Mouse (Mus musculus) embryonic facial prominence, embryonic 12.5 days (tissue): ENCODE data around the gene Lhpp. TPM values are rescaled to one million over a fixed set of nuclear protein-coding genes. Genes with fewer than 3 reads are reported as not detected.

Source experiments
- ATAC-seq: fragments of 200-750 bp; cut with Nextera tagmentation; 2 replicates; pipeline ENCODE4 v1.8.0; 2017; ENCODE audit not compliant: insufficient number of reproducible peaks, insufficient read depth, low FRiP score, low TSS enrichment
- H3K27ac ChIP-seq: fragments of 300-500 bp; sonication (generic); 2 replicates; pipeline ENCODE4 v1.5.1; 2016; ENCODE audit warnings: mild to moderate bottlenecking
- H3K27me3 ChIP-seq: fragments of 300-500 bp; sonication (generic); 2 replicates; pipeline ENCODE4 v1.6.1; 2016; ENCODE audit warnings: mild to moderate bottlenecking, moderate library complexity
- H3K36me3 ChIP-seq: fragments of 300-500 bp; sonication (generic); 2 replicates; pipeline ENCODE4 v1.6.1; 2016; ENCODE audit warnings: mild to moderate bottlenecking
- H3K4me1 ChIP-seq: fragments of 300-500 bp; sonication (generic); 2 replicates; pipeline ENCODE4 v1.6.1; 2016
- H3K4me2 ChIP-seq: fragments of 300-500 bp; sonication (generic); replicated peaks from 2 replicates; pipeline ENCODE4 v1.6.1; 2016; ENCODE audit warnings: mild to moderate bottlenecking, moderate library complexity
- H3K4me3 ChIP-seq: fragments of 300-500 bp; sonication (generic); 2 replicates; pipeline ENCODE4 v1.5.1; 2016; ENCODE audit warnings: mild to moderate bottlenecking
- H3K9ac ChIP-seq: fragments of 300-500 bp; sonication (generic); 2 replicates; pipeline ENCODE4 v1.6.1; 2016; ENCODE audit warnings: mild to moderate bottlenecking, moderate library complexity
- H3K9me3 ChIP-seq: fragments of 300-500 bp; sonication (generic); 2 replicates; pipeline ENCODE4 v1.6.1; 2016; ENCODE audit warnings: mild to moderate bottlenecking, moderate library complexity
- WGBS: fragments of 180-500 bp; shearing (Covaris S2); methylation state at CpG from one replicate; pipeline ENCODE4 v1.1.7; 2016; 5-methylcytosine and 5-hydroxymethylcytosine counted together
- polyA plus RNA-seq: library from polyadenylated mRNA; unstranded; fragments of >200 nt; fragmentation: Nextera tagmentation; extraction: Ambion mirVana; gene quantifications from 2 replicates; pipeline ENCODE4 v1.2.1, GENCODE M21; 2016

Gene Lhpp
- polyA plus RNA-seq, 1 experiment from 2014 or later, result 17.8 TPM

GRCm38 (mm10) chr7:132734222-132734621 is 123.8 kb downstream of the Lhpp start:
- Histone ChIP-seq H3K9me3 (no peaks in the 10 kb centered on the region), H3K27me3 (no peaks in the 10 kb centered on the region), H3K36me3 (no peaks in the 10 kb centered on the region), H3K4me2 (no peak overlapping the region), H3K9ac (no peak overlapping the region), H3K4me3 (no peak overlapping the region), H3K27ac (no peak overlapping the region), H3K4me1 (peaks cover 17% of the 10 kb centered on the region)
- no peak for ATAC-seq
- 85% methylated on average over 9 of the region's 9 CpGs for WGBS

- ATAC-seq, result no peak
- peak overlapping the region; percentile 72; the same call in 1 of the 2 replicates for H3K27ac ChIP-seq
Observed at GRCm38 (mm10) chr7:132735145-132735544, 124.7 kb downstream of the Lhpp start.

GRCm38 (mm10) chr7:132736099-132736862 is 125.8 kb downstream of the Lhpp start:
- Histone ChIP-seq H3K4me2 (no peak overlapping the region), H3K9ac (no peak overlapping the region), H3K27me3 (no peaks in the 10 kb centered on the region), H3K27ac (peak overlapping the region; percentile 72), H3K4me1 (peaks cover 17% of the 10 kb centered on the region), H3K36me3 (0 out of 2 replicates have a peak, but pooled peaks cover 3% of the 10 kb centered on the region), H3K9me3 (no peaks in the 10 kb centered on the region), H3K4me3 (no peak overlapping the region)
- 58% methylated on average over 17 of the region's 17 CpGs for WGBS
- ATAC-seq, result no peak

More at GRCm38 (mm10) chr7:132735145-132735544, 124.7 kb downstream of the Lhpp start:
- Histone ChIP-seq H3K4me1 (peaks cover 17% of the 10 kb centered on the region), H3K27me3 (no peaks in the 10 kb centered on the region), H3K9me3 (no peaks in the 10 kb centered on the region), H3K36me3 (no peaks in the 10 kb centered on the region), H3K4me3 (no peak overlapping the region), H3K4me2 (no peak overlapping the region), H3K9ac (no peak overlapping the region)
- 35% methylated on average over 5 of the region's 5 CpGs for WGBS

GRCm38 (mm10) chr7:132738844-132739243 is 128.4 kb downstream of the Lhpp start:
- Histone ChIP-seq H3K9ac (no peak overlapping the region), H3K36me3 (0 out of 2 replicates have a peak, but pooled peaks cover 5% of the 10 kb centered on the region), H3K27ac (no peak overlapping the region), H3K27me3 (no peaks in the 10 kb centered on the region), H3K4me1 (peaks cover 17% of the 10 kb centered on the region), H3K4me3 (no peak overlapping the region), H3K9me3 (no peaks in the 10 kb centered on the region), H3K4me2 (no peak overlapping the region)
- no peak for ATAC-seq
- WGBS, result 93% methylated on average over 6 of the region's 6 CpGs

- peaks cover 17% of the 10 kb centered on the region for H3K4me1 ChIP-seq
- H3K27ac ChIP-seq, result no peak overlapping the region
- H3K4me2 ChIP-seq, result no peak overlapping the region
- H3K9me3 ChIP-seq, result no peaks in the 10 kb centered on the region
- H3K36me3 ChIP-seq, result 0 out of 2 replicates have a peak, but pooled peaks cover 5% of the 10 kb centered on the region
- H3K4me3 ChIP-seq, result no peak overlapping the region
- H3K27me3 ChIP-seq, result no peaks in the 10 kb centered on the region
- 92% methylated on average over 6 of the region's 6 CpGs for WGBS
- ATAC-seq, result no peak
- H3K9ac ChIP-seq, result no peak overlapping the region
Observed at GRCm38 (mm10) chr7:132739829-132740228, 129.4 kb downstream of the Lhpp start.

- Histone ChIP-seq H3K36me3 (0 out of 2 replicates have a peak, but pooled peaks cover 5% of the 10 kb centered on the region), H3K9ac (no peak overlapping the region), H3K27ac (no peak overlapping the region), H3K4me1 (no peaks in the 10 kb centered on the region), H3K27me3 (no peaks in the 10 kb centered on the region), H3K4me3 (no peak overlapping the region), H3K9me3 (no peaks in the 10 kb centered on the region), H3K4me2 (no peak overlapping the region)
- WGBS, result 85% methylated on average over 5 of the region's 5 CpGs
- ATAC-seq, result no peak
Observed at GRCm38 (mm10) chr7:132742912-132743311, 132.5 kb downstream of the Lhpp start.

- Histone ChIP-seq H3K4me2 (no peak overlapping the region), H3K27me3 (no peaks in the 10 kb centered on the region), H3K27ac (no peak overlapping the region), H3K9me3 (no peaks in the 10 kb centered on the region), H3K4me1 (no peaks in the 10 kb centered on the region), H3K9ac (no peak overlapping the region), H3K4me3 (no peak overlapping the region), H3K36me3 (peaks cover 8% of the 10 kb centered on the region)
- WGBS, result 84% methylated on average over 6 of the region's 6 CpGs
- ATAC-seq, result no peak
Observed at GRCm38 (mm10) chr7:132747096-132747495, 136.7 kb downstream of the Lhpp start.

- Histone ChIP-seq H3K36me3 (peaks cover 8% of the 10 kb centered on the region), H3K4me1 (peaks cover 5% of the 10 kb centered on the region), H3K4me2 (no peak overlapping the region), H3K27me3 (no peaks in the 10 kb centered on the region), H3K9me3 (no peaks in the 10 kb centered on the region), H3K4me3 (no peak overlapping the region), H3K9ac (no peak overlapping the region), H3K27ac (no peak overlapping the region)
- 78% methylated on average over 3 of the region's 3 CpGs for WGBS
- no peak for ATAC-seq
Observed at GRCm38 (mm10) chr7:132748076-132748769, 137.8 kb downstream of the Lhpp start.

GRCm38 (mm10) chr7:132749504-132749903 is 139.1 kb downstream of the Lhpp start:
- H3K9me3 ChIP-seq, result no peaks in the 10 kb centered on the region
- peaks cover 18% of the 10 kb centered on the region for H3K4me1 ChIP-seq
- no peak overlapping the region for H3K4me2 ChIP-seq
- H3K36me3 ChIP-seq, result peaks cover 8% of the 10 kb centered on the region
- H3K4me3 ChIP-seq, result no peak overlapping the region
- no peak overlapping the region for H3K27ac ChIP-seq
- no peak overlapping the region for H3K9ac ChIP-seq
- WGBS, result 89% methylated on average over 11 of the region's 11 CpGs
- ATAC-seq, result no peak
- H3K27me3 ChIP-seq, result no peaks in the 10 kb centered on the region

- no peak overlapping the region for H3K9ac ChIP-seq
- H3K4me1 ChIP-seq, result peaks cover 26% of the 10 kb centered on the region
- no peaks in the 10 kb centered on the region for H3K27me3 ChIP-seq
- no peak overlapping the region for H3K4me3 ChIP-seq
- WGBS, result 74% methylated on average over 2 of the region's 2 CpGs
- no peaks in the 10 kb centered on the region for H3K9me3 ChIP-seq
- H3K27ac ChIP-seq, result no peak overlapping the region
- ATAC-seq, result no peak
- peaks cover 8% of the 10 kb centered on the region for H3K36me3 ChIP-seq
- H3K4me2 ChIP-seq, result no peak overlapping the region
Observed at GRCm38 (mm10) chr7:132751716-132752115, 141.3 kb downstream of the Lhpp start.

- H3K9me3 ChIP-seq, result no peaks in the 10 kb centered on the region
- peaks cover 26% of the 10 kb centered on the region for H3K4me1 ChIP-seq
- no peak overlapping the region for H3K9ac ChIP-seq
- ATAC-seq, result peak; percentile 61; the same call in 1 of the 2 replicates
- peaks cover 20% of the 10 kb centered on the region for H3K36me3 ChIP-seq
- WGBS, result 37% methylated on average over 4 of the region's 4 CpGs
- H3K27me3 ChIP-seq, result no peaks in the 10 kb centered on the region
- no peak overlapping the region for H3K4me3 ChIP-seq
- peak overlapping the region; percentile 87 for H3K27ac ChIP-seq
- no peak overlapping the region for H3K4me2 ChIP-seq
Observed at GRCm38 (mm10) chr7:132753518-132754388, 143.3 kb downstream of the Lhpp start.
